Mouse (Mus musculus) heart, postnatal 36 days (tissue): ENCODE results near the gene Cd200r3. TPM values are rescaled to one million over a fixed set of nuclear protein-coding genes. Genes with fewer than 3 reads are reported as not detected.

Source experiments
- DNase-seq, 2 experiments: peaks; one replicate each; pipeline ENCODE4 v3.0.0; 2021 to 2022
- intact Hi-C: fragments of 180-260 bp; cut with DNase I; formaldehyde crosslinking; loops from one replicate; pipeline ENCODE4 v1.15.1; 2025
- total RNA-seq, 2 experiments: library from RNA; stranded (reverse); gene quantifications; 2 replicates each; pipeline ENCODE4 v1.2.3; 2021

Cd200r3 gene
- total RNA-seq, 2 experiments from 2014 or later, result not detected

- no peak for DNase-seq
- intact Hi-C loops, result no loop called here
Observed at GRCm38 (mm10) chr16:45029080-45029479, 85.6 kb downstream of the Cd200r3 start.

- intact Hi-C loops, result no loop called here
- DNase-seq, result no peak
Observed at GRCm38 (mm10) chr16:45029493-45029892, 86.0 kb downstream of the Cd200r3 start.

GRCm38 (mm10) chr16:45030127-45030526 is 86.6 kb downstream of the Cd200r3 start:
- no peak for DNase-seq
- intact Hi-C loops, result no loop called here

- intact Hi-C loops, result no loop called here
- peak in 1 of 2 experiments; percentile 17 for DNase-seq
Observed at GRCm38 (mm10) chr16:45030796-45031195, 87.3 kb downstream of the Cd200r3 start.

Other genes starting within 250 kb of the Cd200r3 start
- 1 to 10 TPM; 5.1 to 5.7 TPM for gene Nepro, start 219.4 kb upstream of the Cd200r3 start, total RNA-seq
- gene Gtpbp8, start 197.3 kb upstream of the Cd200r3 start, total RNA-seq, result 10 to 100 TPM; 10.1 to 10.2 TPM
- gene Cd200r1, start 177.9 kb upstream of the Cd200r3 start, total RNA-seq, result under 1 TPM in 1 of 2 experiments, not detected in 1; 0.41 TPM
- not detected for gene Cd200r4, start 131.9 kb upstream of the Cd200r3 start, total RNA-seq
- not detected for gene Cd200r2, start 76.6 kb upstream of the Cd200r3 start, total RNA-seq
- gene Ccdc80, start 149.7 kb downstream of the Cd200r3 start, total RNA-seq, result 10 to 100 TPM; 85.3 to 92.6 TPM
- gene Slc35a5, start 215.0 kb downstream of the Cd200r3 start, total RNA-seq, result 10 to 100 TPM; 10.3 to 11.0 TPM
- gene Atg3, start 215.1 kb downstream of the Cd200r3 start, total RNA-seq, result 10 to 100 TPM; 22.0 to 22.8 TPM